Mouse (Mus musculus) brain, embryonic 14.5 days (tissue): ENCODE results near the gene Npnt. TPM values are rescaled to one million over a fixed set of nuclear protein-coding genes. Genes with fewer than 3 reads are reported as not detected.

Experiments
- DNase-seq: peaks from one replicate; pipeline ENCODE4 v3.0.0-alpha.2; 2011; ENCODE audit warnings: low read depth
- CTCF ChIP-seq: fragments of 200-500 bp; IDR thresholded peaks from 2 replicates; pipeline ENCODE4 v1.5.1; 2012; ENCODE audit warnings: inconsistent platforms, mild to moderate bottlenecking, moderate library complexity, borderline replicate concordance; ENCODE audit not compliant: insufficient read depth, insufficient read length; ENCODE audit errors: extremely low read depth
- POLR2A ChIP-seq: fragments of 200-500 bp; IDR thresholded peaks from 2 replicates; pipeline ENCODE4 v1.6.1; 2012; ENCODE audit warnings: mild to moderate bottlenecking, inconsistent platforms, borderline replicate concordance; ENCODE audit not compliant: poor library complexity, insufficient read depth, insufficient read length, severe bottlenecking; ENCODE audit errors: extremely low read depth
- polyA plus RNA-seq: library from polyadenylated mRNA; depleted of rRNA; stranded (reverse); fragments of >200 nt; gene quantifications from 2 replicates; pipeline ENCODE4 v1.2.3, GENCODE M21; 2012

Gene Npnt
- polyA plus RNA-seq, 1 experiment, result 32.3 TPM

DNA sequence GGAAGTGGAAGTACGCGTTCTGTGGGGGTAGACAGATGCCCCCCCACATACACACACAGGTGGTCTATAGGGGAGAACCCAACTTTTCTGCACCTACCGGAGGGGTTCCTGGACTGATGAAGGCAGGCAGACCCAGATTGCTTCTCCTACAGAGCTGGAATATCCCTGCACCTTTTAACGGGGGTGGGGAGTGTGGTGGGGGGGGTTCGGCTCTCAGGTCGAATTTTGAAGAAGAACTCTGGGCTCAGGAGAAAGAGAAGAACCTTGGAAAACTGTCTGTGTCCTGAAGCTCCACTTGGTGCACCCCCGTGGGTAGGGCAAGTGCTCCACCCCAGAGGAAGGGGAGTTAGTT is 414 bp upstream of the Npnt start:
- no peak for TF ChIP-seq POLR2A
- TF ChIP-seq CTCF, result no peak
- DNase-seq, result no peak

DNA sequence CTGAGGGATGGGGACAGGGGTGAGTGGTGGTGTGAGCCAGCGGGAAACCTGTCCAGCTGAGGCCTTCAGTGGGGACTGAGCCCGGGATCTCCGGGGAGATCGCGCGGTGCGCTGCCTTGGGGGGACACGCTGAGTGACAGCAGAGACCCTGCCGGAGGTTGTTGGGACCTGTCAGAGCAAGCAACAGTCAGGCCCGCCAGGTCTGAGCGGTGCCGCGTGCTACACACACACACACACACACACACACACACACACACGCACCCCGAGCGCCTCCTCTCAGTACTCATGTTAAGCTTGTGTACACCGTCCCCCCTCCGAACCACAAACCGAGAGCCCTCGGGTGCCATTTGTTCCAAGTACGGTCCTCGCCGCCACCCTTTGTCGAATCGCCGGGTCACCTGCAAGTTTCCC is 706 bp downstream of the Npnt start:
- DNase-seq, result peak; percentile 61
- TF ChIP-seq CTCF (no peak), POLR2A (no peak)

DNA sequence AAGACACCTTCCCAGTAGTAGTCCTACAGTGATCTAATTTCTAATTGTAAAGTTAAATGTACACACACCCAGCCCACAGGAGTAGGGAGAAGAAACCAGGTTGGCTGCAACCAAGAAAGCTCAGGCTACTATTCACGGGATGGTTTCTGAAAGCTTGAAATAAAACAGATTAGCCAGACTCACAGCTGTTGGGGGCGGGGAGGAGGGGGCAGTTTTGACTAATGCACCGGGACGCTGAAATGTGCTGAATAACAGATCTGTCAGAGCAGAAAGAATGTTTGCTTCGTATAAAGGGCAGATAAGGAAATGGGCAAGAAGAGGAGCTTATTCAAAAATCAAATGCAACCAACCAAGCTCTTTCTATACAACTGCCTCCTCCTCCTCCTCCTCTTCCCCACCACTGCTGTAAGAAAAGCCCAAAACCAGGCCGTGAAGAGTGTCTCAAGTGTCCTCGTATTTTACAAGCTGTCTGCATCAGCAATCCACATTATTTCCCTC is 1.7 kb downstream of the Npnt start:
- TF ChIP-seq CTCF, result no peak
- TF ChIP-seq POLR2A, result no peak
- DNase-seq, result peak; percentile 39

DNA sequence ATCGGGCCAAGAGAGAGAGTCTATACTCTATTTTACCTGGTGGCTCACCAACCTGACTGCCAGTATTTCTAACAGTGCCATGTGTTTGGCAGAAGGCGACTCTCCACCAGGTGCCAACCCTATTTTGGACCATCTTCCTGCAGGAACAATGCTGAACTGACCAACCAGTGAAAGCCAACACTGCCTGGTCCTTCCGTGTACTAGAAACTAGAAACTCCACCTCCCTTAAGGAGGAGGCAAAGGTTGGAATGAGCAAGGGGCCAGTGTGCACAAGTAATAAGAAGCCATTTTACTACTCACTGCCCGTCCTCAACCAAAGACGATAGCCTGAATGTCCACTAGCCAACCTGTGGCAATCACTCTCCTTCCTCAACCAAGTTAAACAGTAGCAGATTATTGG is 4.0 kb downstream of the Npnt start:
- TF ChIP-seq POLR2A (no peak), CTCF (no peak)
- DNase-seq, result no peak

DNA sequence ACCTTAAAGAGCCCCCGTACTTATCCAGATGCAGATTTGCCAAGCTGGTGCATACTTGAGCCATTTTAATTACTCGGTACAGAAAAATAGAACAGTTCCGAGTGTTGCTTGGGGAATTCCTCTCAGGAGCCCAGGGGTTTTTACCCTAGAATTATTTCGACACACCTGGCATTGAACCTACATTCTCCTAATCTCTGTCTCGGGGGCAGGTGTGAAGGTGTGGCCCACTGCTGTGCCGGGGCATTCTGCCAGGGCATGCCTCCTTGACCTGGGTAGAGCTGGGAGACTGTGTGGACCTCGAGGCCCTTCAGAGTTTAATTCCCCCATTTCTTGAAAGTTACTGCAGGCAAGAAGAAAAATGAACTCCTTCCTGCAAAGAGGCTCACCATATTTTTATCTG is 4.4 kb downstream of the Npnt start:
- TF ChIP-seq CTCF (no peak), POLR2A (no peak)

DNA sequence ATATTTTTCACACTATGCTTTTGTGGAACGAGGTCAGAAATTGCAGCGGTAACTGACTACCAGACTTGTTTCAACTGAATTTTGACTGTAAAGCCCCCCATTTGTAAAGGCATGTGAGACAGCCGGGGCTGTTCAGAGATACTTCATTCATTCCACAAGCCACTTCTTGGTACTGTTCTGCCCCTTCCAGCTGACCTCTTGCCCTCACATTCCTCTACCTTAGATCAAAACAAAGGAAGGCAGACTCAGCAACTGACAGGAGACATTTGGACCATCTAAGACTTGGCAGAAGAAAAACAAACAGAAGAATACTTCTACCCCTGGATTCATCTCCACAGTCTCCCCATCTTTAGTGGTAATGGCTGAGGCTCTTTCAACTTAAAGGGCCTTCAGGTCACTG is 5.5 kb downstream of the Npnt start:
- no peak for TF ChIP-seq CTCF
- no peak for TF ChIP-seq POLR2A
- no peak for DNase-seq

More for the DNA sequence above, 4.4 kb downstream of the Npnt start:
- no peak for DNase-seq

DNA sequence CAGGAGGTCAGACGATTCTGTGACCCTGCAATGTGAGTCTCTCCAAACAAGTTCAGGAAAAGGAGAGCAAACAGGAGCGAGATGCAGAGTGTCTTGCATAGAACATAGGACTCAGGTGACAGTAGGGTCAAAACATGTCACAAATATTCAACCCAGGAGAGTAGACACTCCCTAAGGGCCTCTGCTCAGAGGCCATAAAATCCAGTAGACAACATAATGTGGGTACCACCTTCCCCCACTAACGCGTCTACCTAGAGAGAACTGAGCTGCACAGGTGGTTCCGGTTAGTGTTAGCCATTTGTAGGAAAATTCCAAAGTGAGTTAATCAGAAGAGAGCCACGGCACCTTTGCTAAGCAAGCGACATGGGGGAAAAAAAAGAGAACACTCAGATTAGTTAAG is 5.9 kb downstream of the Npnt start:
- no peak for DNase-seq
- TF ChIP-seq CTCF (no peak), POLR2A (no peak)

DNA sequence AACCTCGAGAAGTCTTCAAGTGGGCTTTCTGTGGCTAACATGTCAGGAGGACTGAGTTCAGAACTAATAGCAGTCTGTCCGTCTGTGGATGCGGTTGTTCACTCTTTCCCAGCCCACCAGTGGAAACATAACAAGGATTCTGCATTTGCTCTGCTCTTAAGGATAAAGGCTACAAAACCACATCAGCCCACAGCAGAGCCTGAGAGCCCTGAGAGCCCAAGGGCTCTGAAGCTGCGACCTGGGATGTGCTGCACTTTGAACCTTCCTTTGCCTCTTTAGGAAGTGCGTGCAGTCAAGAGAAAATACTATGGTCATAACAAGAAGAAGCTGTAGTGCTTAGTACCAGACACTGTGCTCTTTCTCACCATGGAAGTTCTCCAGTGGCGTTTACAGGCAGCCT is 7.3 kb downstream of the Npnt start:
- DNase-seq, result no peak
- no peak for TF ChIP-seq CTCF
- no peak for TF ChIP-seq POLR2A

DNA sequence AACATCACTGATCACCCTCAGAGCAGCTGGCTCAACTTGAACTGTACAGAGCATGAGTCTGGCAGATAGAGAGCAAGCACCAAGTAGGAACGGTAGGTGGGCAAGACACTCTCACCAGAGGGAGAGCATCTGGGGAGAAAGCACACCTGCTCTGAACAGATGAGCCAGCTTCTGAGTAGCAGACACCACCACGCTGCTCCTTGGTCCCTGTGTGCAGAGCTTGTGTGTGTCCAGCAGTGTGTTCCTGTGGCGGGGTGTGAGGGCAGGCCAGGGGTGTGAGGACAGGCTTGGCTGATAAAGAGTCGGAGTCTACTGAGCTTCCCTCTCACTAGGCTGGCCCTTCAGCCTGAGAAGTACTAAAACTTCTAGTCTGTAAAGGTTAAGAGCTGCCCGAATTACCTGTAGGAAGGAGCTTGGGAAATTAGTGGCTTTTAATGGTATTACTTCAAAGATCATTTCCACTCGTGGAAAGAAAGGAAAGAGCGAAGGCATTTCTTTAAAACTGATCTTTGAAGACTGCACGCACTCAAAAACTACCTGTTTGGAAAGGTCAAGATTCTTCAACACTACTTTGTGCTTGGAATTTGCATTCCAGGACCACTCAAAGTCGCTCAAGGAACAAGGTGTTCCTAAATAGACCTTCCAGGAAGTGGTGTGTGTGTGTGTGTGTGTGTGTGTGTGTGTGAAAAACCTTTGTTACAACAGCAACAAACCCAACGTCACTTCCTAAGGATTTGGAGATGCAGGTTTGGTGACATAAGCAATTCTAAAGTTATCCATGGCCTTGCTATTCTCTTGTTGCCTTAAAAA is 9.7 kb downstream of the Npnt start:
- TF ChIP-seq POLR2A (no peak), CTCF (no peak)
- DNase-seq, result no peak

DNA sequence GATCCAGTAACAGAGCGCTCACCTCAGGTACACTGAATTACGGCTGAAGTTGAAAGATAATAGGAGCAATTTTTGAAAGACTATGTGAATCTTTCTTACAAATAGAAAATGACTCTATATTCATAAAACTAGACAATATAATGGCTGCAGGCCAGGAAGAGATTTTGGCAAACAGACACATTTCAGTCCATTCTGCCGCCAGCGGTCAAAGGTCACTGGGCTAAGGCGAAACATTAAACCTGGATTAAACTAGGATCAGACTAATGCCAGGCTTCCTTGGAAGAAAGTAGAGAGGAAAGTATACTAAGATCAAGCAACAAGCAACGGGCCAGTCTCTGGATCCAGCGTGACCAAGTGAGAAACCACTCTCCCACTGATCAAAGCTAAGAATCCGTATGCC is 11.1 kb downstream of the Npnt start:
- TF ChIP-seq CTCF (no peak), POLR2A (no peak)
- DNase-seq, result no peak

DNA sequence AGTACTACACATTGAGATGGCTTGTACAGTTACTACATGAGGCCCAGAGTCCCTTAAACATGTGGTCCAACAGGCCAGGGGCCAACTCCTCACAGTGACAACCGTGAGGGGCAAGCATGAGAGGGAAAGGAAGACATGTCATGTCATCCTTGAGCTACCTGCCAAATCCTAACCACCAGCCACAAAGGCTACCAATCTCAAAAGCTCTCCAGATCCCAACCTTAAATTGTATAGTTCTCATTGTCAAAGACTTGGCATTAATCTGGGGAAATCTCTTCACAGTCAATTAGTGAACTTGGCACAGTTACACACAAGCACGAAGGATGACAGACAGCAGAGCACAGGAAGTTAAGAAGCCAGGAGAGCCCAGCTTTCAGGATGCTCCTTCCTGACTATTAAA is 15.4 kb downstream of the Npnt start:
- TF ChIP-seq CTCF (no peak), POLR2A (no peak)
- DNase-seq, result peak; percentile 82

DNA sequence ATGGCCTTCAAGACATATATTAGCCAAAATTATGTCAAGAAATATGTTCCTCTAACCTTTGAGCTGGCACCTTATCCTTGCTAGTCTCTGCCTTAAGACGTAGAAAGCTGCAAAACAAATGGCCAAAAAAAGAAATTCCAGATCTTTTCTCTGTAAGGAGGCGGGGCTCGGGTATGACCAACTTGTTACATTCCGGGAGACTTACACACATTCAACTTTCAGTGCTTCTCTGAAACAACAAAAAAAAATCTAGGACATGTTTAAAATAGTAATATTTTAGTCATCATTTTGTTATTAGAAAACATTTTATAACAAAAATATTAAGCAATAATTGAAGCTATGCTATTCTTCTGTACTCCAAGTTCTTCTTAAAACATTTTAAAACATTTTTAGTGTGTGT is 18.6 kb downstream of the Npnt start:
- TF ChIP-seq POLR2A, result no peak
- no peak for TF ChIP-seq CTCF
- no peak for DNase-seq
